Mouse (Mus musculus) left cerebral cortex, postnatal 4 days (tissue): ENCODE data around the gene Atp6v0c. TPM values are rescaled to one million over a fixed set of nuclear protein-coding genes. Genes with fewer than 3 reads are reported as not detected.
"Not testable (repeated sequence)": the region's sequence is repeated elsewhere in the genome, so short reads cannot be mapped to it uniquely, and the experiment has no call there.

Experiments used
- DNase-seq: peaks from one replicate; pipeline ENCODE4 v3.0.0-alpha.2; 2022
- intact Hi-C: fragments of 180-260 bp; cut with DNase I; formaldehyde crosslinking; loops from one replicate; pipeline ENCODE4 v1.15.1; 2025
- total RNA-seq, 2 experiments: library from RNA; stranded (reverse); gene quantifications; 2 replicates each; pipeline ENCODE4 v1.2.3; 2021

Atp6v0c gene
- total RNA-seq, 2 experiments from 2014 or later = 770 to 834 TPM

DNA sequence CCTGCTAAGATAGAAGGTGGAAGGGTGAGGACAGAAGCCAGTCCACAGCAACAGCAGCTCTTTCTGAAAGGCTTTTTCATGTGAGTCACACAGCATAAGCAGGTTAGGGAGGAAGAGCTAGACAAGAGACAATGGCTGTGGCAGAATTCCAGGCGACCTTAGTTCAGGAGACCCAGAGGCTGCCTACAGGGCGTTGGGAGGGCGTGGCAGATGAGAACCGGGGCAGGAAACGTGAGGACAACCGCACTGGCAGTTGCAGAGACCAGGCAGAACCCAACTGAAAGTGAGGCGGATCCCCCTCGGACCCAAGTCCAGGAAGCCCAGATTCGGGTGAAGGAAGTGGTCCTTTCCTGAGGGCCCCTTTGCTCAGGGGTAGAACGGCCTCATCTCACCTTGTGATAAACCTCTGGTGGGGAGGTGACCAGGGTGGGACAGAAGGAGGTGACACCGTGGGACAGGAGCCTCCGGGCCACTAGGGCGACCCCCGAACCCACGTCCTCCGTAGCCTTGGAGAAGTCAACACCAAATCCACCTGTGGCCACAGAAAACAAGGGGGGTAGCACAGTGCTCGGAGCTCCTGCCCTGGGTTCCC lies 6.8 kb downstream of the Atp6v0c start:
- DNase-seq = no peak
- intact Hi-C loops = no loop called here

DNA sequence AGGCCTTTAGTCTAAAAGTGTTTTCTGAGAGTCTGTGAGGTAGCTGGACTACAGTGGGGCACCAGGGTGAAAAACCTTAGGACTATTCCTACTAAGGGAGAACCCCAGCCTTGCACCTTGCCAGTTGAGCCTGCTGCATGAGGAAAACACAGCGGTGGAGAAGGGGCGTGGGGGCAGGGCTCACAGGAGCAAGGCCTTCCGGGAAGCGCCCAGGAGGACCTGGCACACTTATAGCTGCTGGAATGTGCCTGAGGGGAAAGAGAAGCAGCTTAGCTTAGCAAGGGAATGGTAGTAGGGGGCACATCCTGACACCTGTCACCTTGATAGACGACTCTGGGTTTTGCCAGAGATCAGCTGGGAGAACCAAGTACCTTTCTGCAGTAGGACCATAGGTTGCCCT lies 8.0 kb downstream of the Atp6v0c start:
- intact Hi-C loops = no loop called here
- DNase-seq = no peak

DNA sequence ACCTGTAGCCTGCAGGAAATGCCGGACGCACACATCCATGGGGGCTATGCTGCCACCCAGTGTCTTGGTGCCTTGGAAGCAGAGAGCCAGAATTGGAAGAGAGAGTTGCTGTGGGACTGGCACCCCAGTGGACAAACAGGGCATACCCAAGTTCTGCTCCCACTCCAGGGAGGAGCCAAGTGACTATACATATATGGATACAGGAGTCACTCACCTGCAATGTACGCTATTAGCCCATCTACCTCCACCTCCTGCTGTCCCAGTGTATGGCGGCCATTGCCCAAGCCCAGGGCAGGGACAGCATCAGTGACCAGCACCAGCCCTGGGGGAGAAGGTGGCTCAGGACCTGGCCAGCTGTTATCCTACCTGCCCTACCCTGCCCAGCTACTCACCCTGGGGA lies 12.0 kb downstream of the Atp6v0c start:
- intact Hi-C loops = no loop called here
- no peak for DNase-seq

DNA sequence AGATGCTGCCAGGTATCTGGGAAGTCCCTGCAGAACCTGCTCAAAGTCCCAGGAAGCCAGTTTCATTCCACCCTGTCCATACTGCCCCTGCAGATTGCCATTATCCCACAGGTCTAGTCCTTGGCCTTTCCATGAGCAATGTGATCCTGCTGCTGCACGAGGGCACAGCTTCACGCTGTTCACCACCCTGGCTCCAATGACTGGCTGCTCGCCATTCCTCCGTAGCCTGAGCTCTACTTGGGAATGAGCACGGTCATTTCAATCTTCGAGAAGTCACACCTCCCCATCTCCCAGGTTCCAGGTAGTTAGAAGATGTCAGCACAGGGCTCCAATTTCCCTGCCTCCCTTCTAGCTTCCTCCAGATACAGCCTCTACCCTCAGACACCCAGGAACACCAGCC lies 12.4 kb downstream of the Atp6v0c start:
- intact Hi-C loops = no loop called here

DNA sequence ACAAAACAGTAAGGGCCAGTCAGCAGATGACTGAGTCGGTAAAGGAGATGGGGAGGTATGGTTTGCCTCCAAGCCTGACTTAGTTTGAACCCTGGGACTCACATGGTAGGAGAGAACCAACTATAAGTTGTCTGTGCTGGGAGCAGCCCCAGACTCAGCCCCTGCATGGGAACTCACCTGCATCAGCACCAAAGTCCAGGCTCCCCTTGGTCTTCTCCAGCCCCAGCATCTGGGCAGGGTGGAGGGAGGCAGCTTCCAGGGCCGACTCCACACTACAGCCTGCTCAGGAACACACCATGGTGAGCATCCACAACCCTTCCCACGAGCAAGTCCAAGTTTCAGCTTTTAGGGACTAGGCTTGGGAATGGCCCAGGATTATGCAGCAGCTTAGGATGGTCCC lies 13.1 kb downstream of the Atp6v0c start:
- intact Hi-C loops = no loop called here
- no peak for DNase-seq

More for the DNA sequence above, 12.4 kb downstream of the Atp6v0c start:
- DNase-seq = no peak

DNA sequence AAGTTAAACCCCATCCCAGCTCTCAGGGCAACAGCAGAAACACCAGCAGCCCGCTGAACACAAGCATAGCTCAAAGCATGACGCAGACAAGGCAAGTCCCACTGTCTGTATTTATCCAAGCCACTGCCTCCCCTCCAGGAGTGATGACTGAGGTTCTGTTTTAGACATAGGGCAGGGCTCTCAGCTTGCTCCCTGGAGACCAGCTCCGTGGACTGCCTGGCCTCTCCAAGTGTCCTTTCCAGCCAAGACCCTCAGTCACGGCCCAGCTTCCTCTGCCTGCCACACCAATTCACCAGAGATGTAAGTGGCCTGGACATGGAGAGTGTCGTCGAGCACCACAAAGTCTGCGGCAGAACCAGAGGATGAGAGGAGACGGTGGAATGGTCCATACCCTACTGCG lies 13.8 kb downstream of the Atp6v0c start:
- intact Hi-C loops = no loop called here
- DNase-seq = no peak

DNA sequence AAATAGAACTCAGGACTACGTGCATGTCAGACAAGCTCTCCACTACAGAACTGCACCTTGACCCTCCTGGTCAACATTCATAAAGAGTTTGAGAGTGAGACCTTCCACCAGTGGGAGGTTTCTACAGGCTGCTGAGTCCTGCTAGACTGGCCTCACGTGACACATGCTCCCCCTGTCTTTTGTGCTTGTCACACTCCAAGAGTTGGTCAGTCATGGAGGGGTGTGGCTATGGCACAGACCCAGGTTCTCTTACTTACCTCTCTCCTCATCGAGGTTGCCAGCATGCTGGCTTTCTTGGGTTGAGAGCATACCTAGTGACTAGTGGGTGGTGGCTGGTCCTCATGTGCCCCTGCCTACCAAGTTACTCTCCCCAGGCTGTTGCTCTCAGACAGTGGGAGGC lies 15.0 kb downstream of the Atp6v0c start:
- DNase-seq = no peak
- intact Hi-C loops = no loop called here

DNA sequence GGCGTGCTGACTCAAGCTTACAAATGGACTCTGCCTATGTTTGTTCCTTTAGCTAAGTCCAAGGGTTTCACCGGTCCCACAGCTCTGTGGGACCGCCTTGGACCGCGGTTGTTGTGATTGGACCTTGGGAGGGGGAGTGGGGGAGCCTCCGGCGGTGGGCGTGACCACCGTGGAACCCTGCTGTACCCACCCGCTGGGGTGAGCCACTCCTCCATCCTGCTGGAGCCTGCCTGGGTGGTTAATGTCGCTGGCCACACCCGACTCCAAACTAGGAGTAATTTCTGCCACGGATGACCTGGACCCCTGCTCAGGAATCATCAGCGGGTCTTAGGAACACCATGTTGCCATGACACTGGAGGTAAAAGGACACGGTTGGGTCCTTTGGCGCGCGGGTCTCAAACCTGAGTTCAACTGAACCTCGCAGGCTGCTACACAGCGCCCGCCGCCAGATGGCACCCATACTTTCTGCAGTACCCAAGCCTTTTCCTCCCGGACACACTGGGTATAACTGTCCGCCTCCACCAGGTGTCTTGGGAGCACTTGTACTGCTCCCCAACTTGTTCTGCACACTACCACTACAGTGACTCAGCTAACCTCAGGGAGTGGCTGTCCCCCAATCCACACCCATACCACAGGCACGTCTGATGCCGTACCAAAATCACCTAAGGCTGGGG lies 17.5 kb downstream of the Atp6v0c start:
- intact Hi-C loops = no loop called here

DNA sequence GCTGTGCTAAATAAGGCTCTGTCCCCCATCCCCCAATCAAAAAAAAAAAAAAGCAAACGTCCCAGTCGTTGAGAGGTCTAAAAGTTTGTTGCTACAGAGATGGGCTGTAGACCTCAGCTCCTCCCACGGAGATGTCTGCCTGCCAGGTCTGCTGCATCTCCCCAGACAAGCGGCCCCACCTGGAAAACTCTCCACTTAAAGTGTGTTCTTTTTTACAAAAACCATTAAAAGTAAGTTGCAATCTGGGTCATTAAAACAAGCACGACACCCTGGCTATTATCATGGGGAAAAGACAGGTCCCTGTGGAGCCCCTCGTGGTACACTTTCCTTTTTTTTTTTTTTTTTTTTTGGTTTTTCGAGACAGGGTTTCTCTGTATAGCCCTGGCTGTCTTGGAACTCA lies 18.1 kb downstream of the Atp6v0c start:
- intact Hi-C loops = no loop called here
- no peak for DNase-seq

More for the DNA sequence above, 17.5 kb downstream of the Atp6v0c start:
- peak; percentile 81 for DNase-seq

DNA sequence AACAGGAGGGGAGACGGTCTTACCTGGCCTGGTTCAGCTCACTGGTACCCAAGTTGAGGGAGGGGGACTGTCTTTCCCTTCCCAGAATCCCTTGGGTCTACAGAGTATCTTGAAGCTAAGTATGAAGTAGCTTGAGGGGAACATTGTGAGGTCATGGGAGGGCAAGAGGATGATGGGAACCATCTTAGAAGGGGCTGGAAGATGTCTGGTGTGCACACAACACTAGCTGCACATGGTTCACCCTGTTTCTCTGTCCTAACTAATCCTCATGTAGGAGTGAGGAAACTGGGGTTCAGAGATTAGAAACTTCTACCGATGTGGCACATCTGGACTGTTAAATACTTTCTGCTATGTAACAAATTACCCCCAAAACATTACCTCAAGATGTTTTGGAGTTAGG lies 18.7 kb downstream of the Atp6v0c start, which contains the start of gene Pdpk1:
TSS of gene Pdpk1 (minus strand) at position 101 of the 400 bp plus-strand sequence.
- DNase-seq = no peak
- intact Hi-C loops = no loop called here

DNA sequence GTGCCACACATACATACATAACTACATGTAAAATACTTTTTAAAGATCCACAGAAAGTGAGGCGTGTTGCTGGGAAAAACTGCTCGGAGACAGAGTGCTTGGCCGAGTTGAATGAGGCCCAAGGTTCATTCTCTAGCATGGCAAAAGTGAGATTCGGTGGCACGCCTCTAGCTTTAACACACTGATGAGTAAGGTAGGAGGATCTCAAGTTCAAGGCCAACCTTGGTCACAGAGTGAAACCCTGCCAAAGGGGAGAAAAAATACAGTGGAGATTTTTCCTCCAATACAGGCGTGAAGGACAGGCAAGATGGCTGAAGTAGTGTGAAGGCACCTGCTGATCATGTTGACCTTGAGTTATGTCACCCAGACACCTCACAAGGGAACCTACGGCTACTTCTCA lies 20.1 kb downstream of the Atp6v0c start:
- intact Hi-C loops = no loop called here
- DNase-seq = no peak

DNA sequence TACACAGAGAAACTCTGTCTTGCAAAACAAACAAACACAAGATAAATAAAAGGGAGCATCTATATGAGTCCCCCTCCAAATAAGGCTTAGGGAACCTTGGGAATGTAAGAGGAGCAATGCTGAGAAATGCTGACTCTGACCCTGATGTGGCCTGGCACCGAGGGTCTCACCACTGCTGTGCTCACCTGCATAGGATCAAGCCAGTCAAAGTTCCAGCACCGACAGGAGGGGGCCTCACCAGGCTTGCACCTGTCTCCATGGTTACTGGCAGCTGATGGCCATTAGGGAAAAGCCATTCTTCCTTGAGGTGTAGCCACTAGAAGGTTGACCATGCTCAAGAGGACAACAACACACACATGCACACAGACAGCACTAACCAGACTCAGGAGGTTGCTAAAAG lies 26.6 kb downstream of the Atp6v0c start:
- DNase-seq = no peak
- intact Hi-C loops = no loop called here

DNA sequence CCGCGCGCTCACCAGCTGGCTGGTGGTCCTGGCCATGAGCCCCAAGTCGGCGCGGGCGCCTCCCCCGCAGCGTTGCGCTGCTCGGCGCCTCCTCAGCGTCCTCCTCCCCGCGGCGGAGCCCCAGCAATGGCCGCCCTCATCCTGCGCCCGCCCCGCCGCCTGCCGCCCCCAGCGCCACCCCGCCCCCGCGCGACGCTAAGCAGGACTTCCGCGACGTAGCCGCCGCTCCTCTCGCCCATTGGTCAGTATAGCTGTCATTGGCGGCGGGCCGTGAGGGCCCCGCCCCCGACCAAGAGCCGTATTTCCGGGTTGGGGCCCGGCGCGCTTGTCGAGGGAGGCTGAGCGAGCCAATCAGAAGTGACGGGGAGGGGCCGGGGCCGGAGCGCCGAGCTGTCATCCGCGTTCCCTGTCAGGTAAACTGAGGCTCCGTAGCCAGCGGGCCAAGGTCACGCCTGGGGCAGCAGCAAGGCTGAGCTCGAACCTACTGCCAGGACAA lies 28.0 kb downstream of the Atp6v0c start:
- peak; percentile 98 for DNase-seq
- intact Hi-C loops = no loop called here

DNA sequence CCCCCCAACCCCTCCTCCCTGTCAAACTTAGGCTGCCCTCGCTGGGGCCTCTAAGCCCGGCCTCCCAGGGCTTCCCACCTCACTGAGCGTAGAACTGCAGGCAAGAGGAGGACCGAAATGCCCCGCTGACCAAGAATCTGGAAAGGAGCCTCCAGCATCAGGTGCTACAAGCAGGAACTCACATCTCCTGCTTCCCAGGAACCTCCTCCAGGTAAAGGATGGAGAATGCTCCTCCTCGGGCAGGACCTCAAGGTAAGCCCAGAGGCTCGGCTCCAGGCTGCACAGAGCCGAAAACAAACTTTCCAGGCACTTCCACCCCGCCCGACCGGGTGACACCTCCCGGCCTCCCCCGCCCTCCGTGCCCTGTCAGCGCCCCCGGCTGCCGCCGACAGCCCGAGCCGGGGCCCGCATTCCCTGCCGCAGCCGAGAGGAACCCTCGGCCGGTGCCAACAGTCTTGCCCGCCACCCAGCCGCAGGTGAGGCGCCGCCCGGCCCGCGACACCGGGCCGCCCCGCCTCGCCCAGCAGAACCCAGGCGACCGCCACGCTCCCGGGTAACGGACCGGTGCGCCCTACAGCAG lies 28.6 kb downstream of the Atp6v0c start:
- DNase-seq = peak; percentile 44
- intact Hi-C loops = no loop called here

DNA sequence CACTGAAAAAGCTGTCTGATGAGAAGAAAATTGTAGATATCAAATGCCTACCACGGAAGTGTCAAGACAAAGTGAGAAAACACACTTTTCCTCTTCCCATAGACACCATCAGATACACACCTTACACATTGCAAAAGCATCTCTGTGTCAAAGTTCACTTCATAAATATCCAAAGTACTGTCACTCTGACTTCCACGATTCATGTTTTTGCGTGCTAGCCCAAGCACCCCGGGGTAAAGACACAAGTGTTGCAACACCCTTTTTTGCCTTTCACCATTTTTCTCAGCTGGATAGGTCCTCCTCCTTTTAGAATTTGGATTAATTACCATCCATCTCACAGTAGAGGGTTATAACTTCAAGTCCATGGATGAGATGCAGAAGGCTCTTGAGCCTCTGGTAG lies 29.5 kb downstream of the Atp6v0c start:
- no peak for DNase-seq
- intact Hi-C loops = no loop called here

DNA sequence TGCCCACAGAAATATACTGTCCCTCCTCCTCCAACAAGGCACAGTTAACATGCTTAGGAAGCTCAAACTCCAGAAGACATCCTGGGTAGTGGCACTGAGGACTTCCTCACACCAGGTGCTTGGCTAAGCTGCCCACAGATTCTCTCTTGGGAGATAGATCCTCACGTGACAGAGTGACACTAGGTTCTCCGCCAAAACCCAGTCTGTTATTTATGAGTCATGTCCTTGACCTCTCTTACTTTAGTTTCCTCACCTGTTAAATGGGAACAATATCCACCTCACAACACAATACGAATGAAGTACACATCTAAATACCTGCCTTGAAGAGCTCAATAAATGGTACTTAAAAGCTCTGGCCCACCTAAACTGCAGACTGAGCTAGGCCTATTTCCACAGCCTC lies 30.2 kb downstream of the Atp6v0c start:
- intact Hi-C loops = no loop called here
- DNase-seq = no peak

DNA sequence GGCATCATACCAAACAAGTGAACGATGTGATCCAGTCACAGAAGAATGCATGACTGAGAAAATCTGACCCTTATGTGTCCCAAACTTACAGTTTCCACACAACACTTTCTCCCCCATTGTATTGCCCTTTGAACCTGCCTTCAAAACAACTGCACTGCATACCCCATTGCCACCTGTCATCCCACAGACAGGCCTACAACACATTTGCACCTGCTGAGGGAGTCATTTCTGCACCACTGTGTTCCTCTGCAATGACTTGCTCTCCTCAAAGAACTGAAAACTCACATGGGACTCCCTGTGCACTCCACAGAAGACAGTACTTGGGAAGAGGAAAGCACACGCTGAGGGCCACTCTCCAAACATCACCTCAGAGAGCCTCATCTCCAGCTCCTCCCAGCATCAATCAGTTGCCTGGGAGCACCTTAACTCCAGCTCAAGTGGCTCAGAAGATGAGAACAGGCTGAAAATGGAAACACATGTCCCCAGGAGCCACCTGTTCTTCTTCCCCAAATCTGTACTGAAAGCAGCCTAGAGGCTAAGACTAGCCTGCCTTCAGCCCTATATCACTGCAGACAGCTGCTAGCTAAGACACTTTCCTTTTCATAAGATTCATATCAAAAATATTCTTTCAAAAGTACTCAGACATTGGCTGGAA lies 32.1 kb downstream of the Atp6v0c start:
- DNase-seq = no peak
- intact Hi-C loops = no loop called here

DNA sequence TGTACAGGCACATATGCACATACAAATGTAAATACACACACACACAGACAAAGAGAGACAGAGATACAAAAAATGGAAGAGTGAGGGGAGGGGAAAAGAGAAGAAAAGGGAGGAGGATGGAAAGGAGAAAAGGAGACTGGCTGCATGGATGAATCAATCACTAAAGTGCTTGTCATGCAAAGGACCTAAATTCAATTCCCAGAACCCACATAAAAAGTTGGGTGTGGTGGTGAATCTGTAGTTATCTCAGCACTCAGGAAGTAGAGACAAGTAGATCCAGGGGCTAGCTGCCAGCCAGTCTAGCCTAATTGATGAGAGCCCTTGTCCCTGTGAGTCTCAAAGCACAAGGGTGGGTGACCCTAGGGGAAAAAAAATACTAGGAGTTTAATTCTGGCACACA lies 35.4 kb downstream of the Atp6v0c start:
- no peak for DNase-seq
- intact Hi-C loops = no loop called here

DNA sequence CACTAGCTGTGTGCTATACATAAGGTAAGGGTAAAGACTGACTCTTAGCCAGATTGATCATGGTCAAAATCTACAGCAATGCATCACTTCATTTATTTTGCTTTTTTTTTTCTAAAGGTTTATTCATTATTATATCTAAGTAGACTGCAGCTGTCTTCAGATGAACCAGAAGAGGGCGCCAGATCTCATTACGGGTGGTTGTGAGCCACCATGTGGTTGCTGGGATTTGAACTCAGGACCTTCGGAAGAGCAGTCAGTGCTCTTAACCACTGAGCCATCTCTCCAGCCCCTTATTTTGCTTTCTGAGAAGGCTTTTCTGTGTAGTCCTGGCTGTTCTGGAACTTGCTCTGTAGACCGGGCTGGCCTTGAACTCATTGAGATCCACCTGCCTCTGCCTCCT lies 36.6 kb downstream of the Atp6v0c start:
- DNase-seq, intact Hi-C loops: not testable (repeated sequence)

DNA sequence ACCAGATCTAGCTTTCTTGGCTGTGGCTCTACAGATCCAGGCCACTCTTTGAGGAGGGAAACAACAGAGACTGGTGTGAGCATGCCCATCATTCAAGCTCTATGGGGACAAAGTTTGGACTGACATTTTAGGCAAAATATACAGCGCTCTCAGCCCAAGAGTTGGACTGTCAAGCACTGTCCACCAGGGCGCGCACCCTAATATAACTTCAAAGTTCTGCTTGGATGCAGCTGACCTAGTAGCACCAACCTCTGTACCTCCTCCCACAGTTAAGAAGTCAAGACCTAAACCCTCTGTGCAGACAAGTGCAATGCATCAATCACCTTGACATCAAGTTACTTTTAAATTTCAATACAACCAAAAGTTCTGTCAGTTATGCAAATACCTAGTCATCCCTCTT lies 37.9 kb downstream of the Atp6v0c start:
- no peak for DNase-seq
- intact Hi-C loops = no loop called here

DNA sequence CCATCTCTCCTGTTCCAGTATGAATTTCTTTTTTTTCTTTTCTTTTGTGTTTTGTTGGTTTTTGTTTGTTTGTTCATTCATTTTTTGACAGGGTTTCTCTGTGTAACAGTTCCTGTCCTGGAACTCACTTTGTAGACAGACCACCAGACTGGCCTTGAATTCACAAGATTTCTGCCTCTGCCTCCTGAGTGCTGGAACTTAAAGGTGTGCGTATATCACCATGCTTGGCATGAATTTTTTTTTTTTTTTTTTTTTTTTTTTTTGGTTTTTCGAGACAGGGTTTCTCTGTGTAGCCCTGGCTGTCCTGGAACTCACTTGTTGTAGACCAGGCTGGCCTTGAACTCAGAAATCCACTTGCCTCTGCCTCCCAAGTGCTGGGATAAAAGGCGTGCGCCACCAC lies 40.3 kb downstream of the Atp6v0c start:
- intact Hi-C loops, DNase-seq: not testable (repeated sequence)

DNA sequence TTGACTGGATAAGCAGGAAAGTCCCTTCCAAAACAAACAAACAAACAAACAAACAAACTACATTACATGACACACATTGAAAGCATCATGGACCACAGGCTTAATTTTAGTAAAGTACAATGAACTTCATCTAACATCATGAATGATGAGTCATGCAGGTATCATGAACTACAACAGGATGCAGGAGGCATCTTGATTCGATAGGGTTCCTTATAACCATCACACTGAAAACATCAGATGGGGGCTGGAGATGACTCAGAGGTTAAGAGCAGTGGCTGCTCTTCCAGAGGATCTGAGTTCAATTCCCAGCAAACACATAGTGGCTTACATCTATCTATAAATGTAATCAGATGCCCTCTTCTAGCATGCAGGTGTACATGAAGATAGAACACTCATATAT lies 41.9 kb downstream of the Atp6v0c start:
- DNase-seq = no peak
- intact Hi-C loops = no loop called here
